8 mouse cellular contexts compared by ENCODE assay signal in genomic region chr13:54072526-54073057, GRCm38 (mm10). TPM values are rescaled to one million over a fixed set of nuclear protein-coding genes. Genes with fewer than 3 reads are reported as not detected.
DNase-seq lines count a peak whose midpoint lies in the region; ATAC-seq and TF ChIP-seq lines count a peak whose summit lies in the region.

No protein-coding gene starts in this region.

- H3K9me3 ChIP-seq in MEL (replicated peaks; ENCODE audit: insufficient read depth, low read length) = no peaks in the 10 kb centered on the region
- no peaks in the 10 kb centered on the region for H3K9me3 ChIP-seq in heart, embryonic 16.5 days (replicated peaks; ENCODE audit: control insufficient read depth, low read length)

- TF ChIP-seq POLR2A in MEL (IDR thresholded peaks at IDR 0.05; ENCODE audit: control insufficient read depth in 1 of 2, insufficient read depth in 1 of 2, low read depth in 1 of 2, low read length in 2 of 2, poor library complexity in 1 of 2) = no peak; a peak in 1 of 4 replicates

- H3K4me3 ChIP-seq in MEL (ENCODE audit: control insufficient read depth in 1 of 2, insufficient read depth in 1 of 2, low read depth in 2 of 2, low read length in 2 of 2) (peak overlapping the region; percentile 88 to 93), macrophage (ENCODE audit: inconsistent target) (peak overlapping the region; percentile 65)
- peak overlapping the region; percentile 87 for H3K4me3 ChIP-seq in heart, embryonic 16.5 days (ENCODE audit: low read length)

- peaks cover 57% of the 10 kb centered on the region for H3K79me2 ChIP-seq in MEL (ENCODE audit: control insufficient read depth, insufficient read depth, low read length, poor library complexity)
- peaks cover 41% of the 10 kb centered on the region for H3K79me2 ChIP-seq in macrophage (ENCODE audit: inconsistent target)

- H3K36me3 ChIP-seq in MEL (ENCODE audit: control insufficient read depth in 1 of 2, insufficient read depth in 2 of 2, low read length in 2 of 2) (peaks cover 10 to 11% of the 10 kb centered on the region in 2 experiments; a peak in 3 of 4 replicates), macrophage (ENCODE audit: inconsistent target) (no peaks in the 10 kb centered on the region)
- H3K36me3 ChIP-seq in heart, embryonic 16.5 days (ENCODE audit: control insufficient read depth, insufficient read depth) = peaks cover 2% of the 10 kb centered on the region; the same call in 1 of the 2 replicates

- no peak for TF ChIP-seq CTCF in MEL (IDR thresholded peaks at IDR 0.05 in 2 of 3, conservative IDR thresholded peaks at IDR 0.05 in 1 of 3; ENCODE audit: control insufficient read depth in 1 of 3, insufficient read depth in 1 of 3, low read depth in 2 of 3, low read length in 3 of 3, poor library complexity in 1 of 3, severe bottlenecking in 1 of 3)

- 25% methylated on average over 10 of the region's 10 CpGs for WGBS in heart, embryonic 16.5 days
- 25% methylated on average over 10 of the region's 10 CpGs for WGBS in macrophage (ENCODE audit: missing documents)

- TF ChIP-seq RAD21 in MEL (IDR thresholded peaks at IDR 0.05; ENCODE audit: low read depth, low read length) = no peak

- no peak for TF ChIP-seq EP300 in MEL (IDR thresholded peaks at IDR 0.05; ENCODE audit: low read depth in 1 of 2, low read length in 2 of 2)

- no peak for ATAC-seq in heart, embryonic 16.5 days (replicated peaks; ENCODE audit: extremely low read depth, insufficient read depth, low FRiP score)
- ATAC-seq in erythroid progenitor cell, adult 5-6 weeks (replicated peaks; ENCODE audit: low FRiP score, poor library complexity, severe bottlenecking) = no peak

- peak; percentile 29 for DNase-seq in kidney, adult 18-20 months
- no peak for DNase-seq in kidney, postnatal 25 days
- DNase-seq in MEL (ENCODE audit: low read depth, low spot score) = peak; percentile 50
- no peak for DNase-seq in ovary, adult 18-20 months (ENCODE audit: low spot score)
- DNase-seq in cerebellum, postnatal 10 days = no peak

- H3K9ac ChIP-seq in MEL (ENCODE audit: control insufficient read depth, low read depth, low read length, poor library complexity, severe bottlenecking) = peak overlapping the region; percentile 92
- peak overlapping the region; percentile 92 for H3K9ac ChIP-seq in heart, embryonic 16.5 days (ENCODE audit: low read length)

- H3K27ac ChIP-seq in MEL (ENCODE audit: control insufficient read depth, low read depth, low read length) (peak overlapping the region; percentile 76), macrophage (no peak overlapping the region)
- peak overlapping the region; percentile 82 for H3K27ac ChIP-seq in heart, embryonic 16.5 days (ENCODE audit: low read length)

- H3K27me3 ChIP-seq in MEL (ENCODE audit: control insufficient read depth in 1 of 2, insufficient read depth in 2 of 2, low read length in 2 of 2) = peaks cover 0 to 2% of the 10 kb centered on the region in 2 experiments; a peak in 1 of 4 replicates
- H3K27me3 ChIP-seq in heart, embryonic 16.5 days (ENCODE audit: control insufficient read depth, insufficient read depth, low read length) = no peaks in the 10 kb centered on the region

- peaks cover 0 to 18% of the 10 kb centered on the region in 2 experiments; a peak in 3 of 4 replicates for H3K4me1 ChIP-seq in MEL (ENCODE audit: control insufficient read depth in 1 of 2, insufficient read depth in 2 of 2, low read length in 2 of 2)
- peaks cover 23% of the 10 kb centered on the region for H3K4me1 ChIP-seq in heart, embryonic 16.5 days (ENCODE audit: control insufficient read depth, insufficient read depth, low read length)

- peak overlapping the region; percentile 85 for H3K4me2 ChIP-seq in heart, embryonic 16.5 days (ENCODE audit: low read depth, low read length)

TF ChIP-seq in MEL, 35 proteins besides CTCF, POLR2A, EP300 and RAD21:
- TF ChIP-seq SIN3A (IDR thresholded peaks at IDR 0.05; ENCODE audit: low read length) (peak; percentile 35; the same call in 1 of the 2 replicates), MYC (IDR thresholded peaks at IDR 0.05; ENCODE audit: low read depth, low read length) (no peak), ZNF384 (IDR thresholded peaks at IDR 0.05; ENCODE audit: low read depth, low read length) (no peak), CHD1 (IDR thresholded peaks at IDR 0.05; ENCODE audit: low read depth, low read length) (0 out of 2 replicates have a peak, but pooled peaks have one; percentile 35)

RNA-seq across cellular contexts. Expression of gene Sfxn1, which starts 0.9 kb away (rescaled TPM):
- 42.8 and 47.9 TPM in 2 replicates for total RNA-seq in MEL (2012; rRNA removed)
- 10 to 100 TPM in 1 of 2 experiments, not detected in 1; 74.6 TPM for polyA plus RNA-seq in MEL (2012; ENCODE audit: insufficient read depth in 1 of 2, insufficient read length in 2 of 2, low read depth in 1 of 2, low replicate concordance in 2 of 2, missing spikeins in 1 of 2)
- 24.3 and 29.0 TPM in 2 replicates for polyA plus RNA-seq in heart, embryonic 16.5 days (2015; fragmentation: Nextera tagmentation; extraction: Ambion mirVana)
- total RNA-seq in macrophage (2018; cell fraction: chromatin; rRNA removed) = 10 to 100 TPM; 10.2 to 31.8 (median 25.2) TPM
- total RNA-seq in macrophage (2018; cell fraction: cytosol; rRNA removed) = 10 to 100 TPM; 12.8 to 27.9 (median 19.4) TPM
- 10 to 100 TPM; 12.3 to 46.7 (median 18.7) TPM for total RNA-seq in macrophage (2018; cell fraction: nucleus; rRNA removed)
- 17.3 to 41.2 TPM (median 20.3 TPM) in 3 replicates for polyA plus RNA-seq in macrophage (2018)
- total RNA-seq in erythroid progenitor cell, adult 5-6 weeks (2015; ENCODE audit: low replicate concordance) = 30.6 and 39.8 TPM in 2 replicates
- 12.6 and 15.1 TPM in 2 replicates for total RNA-seq in erythroid progenitor cell, adult 5-6 weeks (2017; ENCODE audit: low replicate concordance)

RNA-seq across cellular contexts. Expression of gene Drd1, which starts 17.1 kb away (rescaled TPM):
- total RNA-seq in MEL (2012; rRNA removed) = not detected in 2 replicates
- not detected for polyA plus RNA-seq in MEL (2012; ENCODE audit: insufficient read depth in 1 of 2, insufficient read length in 2 of 2, low read depth in 1 of 2, low replicate concordance in 2 of 2, missing spikeins in 1 of 2)
- 0.11 TPM in 1 of 2 replicates, not detected in the other for polyA plus RNA-seq in heart, embryonic 16.5 days (2015; fragmentation: Nextera tagmentation; extraction: Ambion mirVana)
- 1 to 10 TPM in 2 of 26 experiments, under 1 TPM in 14, not detected in 10; 0.18 to 1.2 (median 0.31) TPM for total RNA-seq in macrophage (2018; cell fraction: chromatin; rRNA removed)
- total RNA-seq in macrophage (2018; cell fraction: cytosol; rRNA removed) = under 1 TPM in 24 of 26 experiments, not detected in 2; 0.04 to 0.90 (median 0.37) TPM
- total RNA-seq in macrophage (2018; cell fraction: nucleus; rRNA removed) = 1 to 10 TPM in 11 of 26 experiments, under 1 TPM in 13, not detected in 2; 0.12 to 4.9 (median 0.91) TPM
- 0.44 to 0.94 TPM in 2 of 3 replicates, not detected in the other for polyA plus RNA-seq in macrophage (2018)
- not detected in 2 replicates for total RNA-seq in erythroid progenitor cell, adult 5-6 weeks (2015; ENCODE audit: low replicate concordance)
- not detected in 2 replicates for total RNA-seq in erythroid progenitor cell, adult 5-6 weeks (2017; ENCODE audit: low replicate concordance)

Comparison
In these comparisons a context has a peak if more than half of its experiments do, and no peak if none do; other contexts are left out.
1. DNase-seq: peak in kidney, adult 18-20 months (single experiment) and MEL (single experiment); none in kidney, postnatal 25 days (0 of 2), ovary, adult 18-20 months (single experiment) and cerebellum, postnatal 10 days (0 of 2).
2. Peak in every context shown above with its lines, with median percentiles within 50 percentile points of each other: H3K4me3 ChIP-seq.